Mouse (Mus musculus) left cerebral cortex, adult 2 months (tissue): ENCODE measurements around the gene Gpr176. TPM values are rescaled to one million over a fixed set of nuclear protein-coding genes. Genes with fewer than 3 reads are reported as not detected.

ENCODE experiments used
- DNase-seq, 2 experiments: peaks; one replicate each; pipeline ENCODE4 v3.0.0; 2021 to 2022; ENCODE audit warnings: low spot score in 2 of 2, mixed read lengths in 1 of 2; ENCODE audit errors: extremely low spot score in 1 of 2
- H3K27ac ChIP-seq: fragments of 200-600 bp; 2 replicates; pipeline ENCODE4 v1.8.1; 2022
- H3K4me3 ChIP-seq: fragments of 200-600 bp; 2 replicates; pipeline ENCODE4 v1.8.1; 2022
- CTCF ChIP-seq: fragments of 200-600 bp; IDR thresholded peaks from 2 replicates; pipeline ENCODE4 v1.8.1; 2022; ENCODE audit warnings: antibody characterized with exemption, mild to moderate bottlenecking, moderate library complexity
- intact Hi-C: fragments of 180-260 bp; cut with DNase I; formaldehyde crosslinking; loops from one replicate; pipeline ENCODE4 v1.15.1; 2025
- total RNA-seq, 2 experiments: library from RNA; stranded (reverse); gene quantifications; 2 replicates each; pipeline ENCODE4 v1.2.3; 2021

Gene Gpr176
- total RNA-seq, 2 experiments from 2014 or later = 8.9 to 9.5 TPM

- intact Hi-C loops = no loop called here
- DNase-seq = no peak
- no peak overlapping the region for H3K4me3 ChIP-seq
- no peak overlapping the region for H3K27ac ChIP-seq
- no peak for TF ChIP-seq CTCF
Measured at GRCm38 (mm10) chr2:118355138-118355719, 18.0 kb downstream of the Gpr176 start.

- intact Hi-C loops = no loop called here
- no peak overlapping the region for H3K27ac ChIP-seq
- TF ChIP-seq CTCF = no peak; the same call in 1 of the 2 replicates
- DNase-seq = no peak
- H3K4me3 ChIP-seq = no peak overlapping the region
Measured at GRCm38 (mm10) chr2:118353916-118354403, 19.3 kb downstream of the Gpr176 start.

- DNase-seq = no peak
- TF ChIP-seq CTCF = no peak
- Histone ChIP-seq H3K4me3 (no peak overlapping the region), H3K27ac (no peak overlapping the region)
- intact Hi-C loops = no loop called here
Measured at GRCm38 (mm10) chr2:118353498-118353897, 19.7 kb downstream of the Gpr176 start.

- no peak for TF ChIP-seq CTCF
- Histone ChIP-seq H3K27ac (no peak overlapping the region), H3K4me3 (no peak overlapping the region)
- no peak for DNase-seq
- intact Hi-C loops = no loop called here
Measured at GRCm38 (mm10) chr2:118345535-118345934, 27.7 kb downstream of the Gpr176 start.

- intact Hi-C loops = no loop called here
- no peak overlapping the region for H3K4me3 ChIP-seq
- no peak for DNase-seq
- no peak for TF ChIP-seq CTCF
- H3K27ac ChIP-seq = no peak overlapping the region
Measured at GRCm38 (mm10) chr2:118343897-118344296, 29.3 kb downstream of the Gpr176 start.

- no peak for TF ChIP-seq CTCF
- intact Hi-C loops = no loop called here
- Histone ChIP-seq H3K4me3 (no peak overlapping the region), H3K27ac (no peak overlapping the region)
- DNase-seq = no peak
Measured at GRCm38 (mm10) chr2:118341295-118341694, 31.9 kb downstream of the Gpr176 start.

GRCm38 (mm10) chr2:118336084-118336483, 37.1 kb downstream of the Gpr176 start:
- no peak for DNase-seq
- intact Hi-C loops = no loop called here
- no peak overlapping the region for H3K27ac ChIP-seq
- no peak overlapping the region for H3K4me3 ChIP-seq
- peak; percentile 50 for TF ChIP-seq CTCF

- no peak; the same call in none of the 2 replicates for TF ChIP-seq CTCF
- H3K27ac ChIP-seq = no peak overlapping the region
- no peak for DNase-seq
- no peak overlapping the region for H3K4me3 ChIP-seq
- intact Hi-C loops = no loop called here
Measured at GRCm38 (mm10) chr2:118322663-118323062, 50.6 kb downstream of the Gpr176 start.

GRCm38 (mm10) chr2:118321804-118322203, 51.4 kb downstream of the Gpr176 start:
- intact Hi-C loops = no loop called here
- TF ChIP-seq CTCF = no peak
- H3K4me3 ChIP-seq = no peak overlapping the region
- H3K27ac ChIP-seq = no peak overlapping the region
- DNase-seq = no peak

- Histone ChIP-seq H3K27ac (no peak overlapping the region), H3K4me3 (no peak overlapping the region)
- intact Hi-C loops = no loop called here
- TF ChIP-seq CTCF = no peak
- DNase-seq = no peak
Measured at GRCm38 (mm10) chr2:118321094-118321493, 52.1 kb downstream of the Gpr176 start.

GRCm38 (mm10) chr2:118320519-118320918, 52.7 kb downstream of the Gpr176 start:
- Histone ChIP-seq H3K4me3 (no peak overlapping the region), H3K27ac (no peak overlapping the region)
- DNase-seq = no peak
- TF ChIP-seq CTCF = no peak
- intact Hi-C loops = no loop called here

GRCm38 (mm10) chr2:118319176-118319575, 54.0 kb downstream of the Gpr176 start:
- no peak for TF ChIP-seq CTCF
- no peak for DNase-seq
- intact Hi-C loops = no loop called here
- Histone ChIP-seq H3K27ac (no peak overlapping the region), H3K4me3 (no peak overlapping the region)

GRCm38 (mm10) chr2:118316939-118317338, 56.3 kb downstream of the Gpr176 start:
- H3K27ac ChIP-seq = no peak overlapping the region
- intact Hi-C loops = no loop called here
- no peak for TF ChIP-seq CTCF
- H3K4me3 ChIP-seq = no peak overlapping the region
- DNase-seq = no peak
